Mouse (Mus musculus) G1E (cell line): ENCODE measurements around the gene Amz1.

Source experiments
- CTCF ChIP-seq: IDR thresholded peaks from 2 replicates; pipeline ENCODE4 v1.5.1; 2012; ENCODE audit warnings: low read depth, low read length, inconsistent platforms, mixed read lengths
- GATA1 ChIP-seq: IDR thresholded peaks from 2 replicates; pipeline ENCODE4 v1.6.1; 2012; ENCODE audit warnings: borderline replicate concordance, low read length, inconsistent platforms, mixed read lengths
- TAL1 ChIP-seq: conservative IDR thresholded peaks from 2 replicates; pipeline ENCODE4 v1.6.1; 2012; ENCODE audit warnings: low read depth, low read length, inconsistent platforms, mixed read lengths

DNA sequence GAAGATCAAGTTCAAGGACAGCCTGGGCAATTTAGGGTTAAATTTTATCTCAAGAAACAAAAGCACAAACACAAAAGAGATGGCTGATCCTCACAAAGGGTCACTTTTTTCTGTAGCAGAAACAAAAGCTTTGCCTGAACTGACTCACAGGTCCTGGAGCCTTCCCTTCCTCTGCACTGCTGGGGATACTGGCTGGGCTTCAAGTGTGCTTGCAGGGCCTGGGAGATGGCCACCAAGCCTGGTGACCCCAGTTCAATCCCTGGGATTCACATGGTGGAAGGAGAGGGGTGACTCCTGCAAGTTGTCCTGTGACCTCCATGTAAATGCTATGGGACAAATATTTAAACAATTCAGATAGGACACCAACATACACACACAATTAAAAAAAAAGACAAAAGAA is 65.6 kb downstream of the Amz1 start:
- TF ChIP-seq CTCF (no peak), GATA1 (no peak), TAL1 (no peak)
